Mouse (Mus musculus): ENCODE measurements around the gene B3gnt4.
"Not testable (repeated sequence)": the region's sequence is repeated elsewhere in the genome, so short reads cannot be mapped to it uniquely, and the experiment has no call there.

B3gnt4 gene

DNA sequence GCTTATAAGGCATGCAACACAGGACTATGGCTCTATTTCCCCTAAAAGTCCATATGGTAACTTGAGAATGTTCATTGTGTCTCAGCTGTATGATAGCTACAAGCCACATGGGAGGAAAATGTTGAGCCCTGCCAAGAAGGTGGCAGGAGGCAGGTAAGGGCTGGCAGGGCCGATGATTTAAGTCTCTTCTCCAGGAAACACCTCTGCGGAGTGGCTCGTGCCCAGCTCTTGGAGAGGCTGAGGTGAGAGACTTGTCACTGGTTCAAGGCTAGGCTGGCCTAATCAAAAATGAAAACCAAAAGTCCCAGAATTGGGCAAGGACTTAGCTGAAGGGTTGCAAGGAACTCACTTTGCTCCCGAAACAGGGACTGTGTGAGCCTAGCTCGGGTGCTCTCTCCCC lies at the start of gene B3gnt4:
TSS of gene B3gnt4 (plus strand) at position 301 of the 400 bp plus-strand sequence.
- DNase-seq (ENCODE audit: low spot score in 2 of 2): no peak

DNA sequence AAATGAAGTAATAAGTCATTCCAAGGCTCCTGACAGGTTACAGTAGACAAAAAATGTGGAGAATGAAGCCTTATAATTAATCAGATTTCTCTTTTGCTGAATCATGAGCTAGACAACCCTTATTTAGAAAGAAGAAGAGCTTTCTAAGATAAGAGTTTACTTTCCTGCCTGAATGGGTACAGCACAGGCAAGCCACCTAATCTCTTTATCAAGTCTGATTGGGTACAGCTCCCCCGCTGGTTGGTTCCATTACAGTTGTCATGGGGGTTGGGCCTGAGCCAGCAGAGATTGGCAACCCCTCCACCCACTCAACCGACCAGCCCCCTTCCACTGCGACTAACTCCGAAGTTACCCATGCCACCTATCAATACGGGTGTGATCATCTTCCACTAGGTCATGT lies 48.8 kb upstream of the B3gnt4 start:
- no peak for DNase-seq (ENCODE audit: low spot score in 2 of 2)

DNA sequence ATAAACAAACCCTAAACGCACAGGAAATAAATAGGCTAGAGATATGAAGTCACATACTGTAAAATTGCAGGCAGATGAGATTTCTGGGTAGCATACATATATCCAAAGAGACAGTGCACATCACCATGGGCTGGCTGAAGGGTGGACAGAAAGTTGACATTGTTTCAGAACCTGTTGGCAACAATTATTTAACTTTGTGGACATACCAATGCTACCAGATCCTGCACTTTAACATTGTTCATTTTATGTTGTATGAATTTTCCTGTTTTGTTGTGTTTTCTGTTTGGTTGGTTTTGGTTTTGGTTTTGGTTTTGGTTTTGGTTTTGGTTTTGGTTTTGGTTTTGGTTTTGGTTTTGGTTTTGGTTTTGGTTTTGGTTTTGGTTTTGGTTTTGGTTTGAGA lies 45.6 kb upstream of the B3gnt4 start:
- no peak for DNase-seq (ENCODE audit: low spot score in 2 of 2)

DNA sequence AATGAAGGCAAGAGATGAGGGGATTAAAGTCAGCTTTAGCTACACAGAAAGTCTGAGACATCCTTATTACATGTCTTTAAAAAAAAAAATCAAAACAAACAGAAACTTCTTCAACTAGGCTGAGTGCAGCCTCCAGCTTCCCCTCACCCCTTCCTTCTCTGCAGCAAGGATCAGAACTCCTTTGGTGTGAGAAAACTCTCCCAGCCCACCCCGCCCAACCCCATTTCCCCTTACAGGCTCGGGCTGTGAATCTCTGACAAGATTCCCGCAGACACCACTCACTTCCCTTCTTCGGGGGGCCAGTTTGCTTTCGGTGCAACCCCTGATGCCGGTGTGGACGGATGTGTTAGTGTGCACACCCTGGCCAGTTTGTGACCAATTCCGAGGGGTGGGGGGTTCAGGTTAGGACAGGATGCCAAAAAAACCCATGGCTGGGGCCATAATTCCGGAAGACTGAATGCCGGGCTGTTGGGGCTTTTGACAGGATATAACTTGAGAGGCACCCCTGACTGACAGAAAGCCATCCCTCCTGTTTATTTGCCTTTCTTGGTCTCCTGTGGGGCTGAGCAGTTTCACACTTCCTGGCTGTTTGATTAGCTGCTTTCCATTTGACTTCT lies 39.4 kb upstream of the B3gnt4 start:
- no peak for DNase-seq (ENCODE audit: low spot score in 2 of 2)

DNA sequence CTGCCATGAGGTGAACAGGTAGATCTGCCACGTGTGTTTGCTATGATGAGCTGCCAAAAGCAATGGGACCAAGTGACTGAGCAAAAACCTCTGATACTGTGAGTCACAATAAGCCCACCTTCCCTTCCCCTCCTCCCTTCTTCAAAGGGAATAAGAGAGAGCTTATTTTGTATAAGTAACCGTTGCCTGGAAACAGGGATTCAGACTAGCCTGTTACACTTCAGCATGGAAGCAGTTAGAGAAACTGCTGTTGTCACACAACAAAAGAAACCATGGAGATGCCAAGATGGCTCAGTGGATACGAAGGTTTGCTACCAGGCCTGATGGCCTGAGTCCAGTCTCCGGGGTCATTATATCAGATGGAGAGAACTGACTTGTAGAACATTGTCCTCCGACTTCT lies 36.4 kb upstream of the B3gnt4 start:
- DNase-seq (ENCODE audit: low spot score in 2 of 2): no peak

DNA sequence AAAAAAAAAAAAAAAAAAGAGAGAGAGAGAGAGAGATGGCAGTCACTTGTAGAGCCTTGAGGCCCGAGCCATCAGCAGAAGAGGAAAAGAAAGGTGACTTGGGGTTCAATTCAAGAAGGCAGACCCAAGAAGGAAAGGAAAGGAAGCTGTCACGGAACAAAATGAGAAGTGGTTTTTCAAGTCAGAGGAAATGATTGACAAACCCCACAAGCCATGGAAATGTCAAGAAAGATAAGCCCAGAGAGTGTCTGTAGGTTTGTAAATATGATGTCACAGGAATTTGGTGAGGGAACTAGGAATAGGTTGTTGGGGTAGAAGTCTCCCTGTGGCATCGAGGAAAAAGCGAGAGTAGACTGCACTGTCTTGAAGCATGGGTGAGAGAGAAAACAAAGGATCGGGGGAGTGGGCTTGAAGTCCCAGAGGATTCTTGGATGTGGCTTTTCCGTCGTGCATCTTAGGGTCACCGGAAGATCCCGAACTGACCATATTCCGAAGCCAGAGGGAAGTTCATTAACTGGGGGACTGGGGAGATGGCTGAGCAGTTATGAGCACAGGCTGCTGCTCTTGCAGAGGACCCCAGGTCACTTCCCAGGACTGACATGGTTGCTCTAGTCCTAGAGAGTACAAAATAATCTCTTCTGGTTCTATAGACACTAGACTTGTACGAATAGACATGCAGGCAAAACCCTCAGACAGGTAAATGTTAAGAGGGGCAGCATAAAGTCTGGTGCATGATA lies 22.4 kb upstream of the B3gnt4 start:
- no peak for DNase-seq (ENCODE audit: low spot score in 2 of 2)

DNA sequence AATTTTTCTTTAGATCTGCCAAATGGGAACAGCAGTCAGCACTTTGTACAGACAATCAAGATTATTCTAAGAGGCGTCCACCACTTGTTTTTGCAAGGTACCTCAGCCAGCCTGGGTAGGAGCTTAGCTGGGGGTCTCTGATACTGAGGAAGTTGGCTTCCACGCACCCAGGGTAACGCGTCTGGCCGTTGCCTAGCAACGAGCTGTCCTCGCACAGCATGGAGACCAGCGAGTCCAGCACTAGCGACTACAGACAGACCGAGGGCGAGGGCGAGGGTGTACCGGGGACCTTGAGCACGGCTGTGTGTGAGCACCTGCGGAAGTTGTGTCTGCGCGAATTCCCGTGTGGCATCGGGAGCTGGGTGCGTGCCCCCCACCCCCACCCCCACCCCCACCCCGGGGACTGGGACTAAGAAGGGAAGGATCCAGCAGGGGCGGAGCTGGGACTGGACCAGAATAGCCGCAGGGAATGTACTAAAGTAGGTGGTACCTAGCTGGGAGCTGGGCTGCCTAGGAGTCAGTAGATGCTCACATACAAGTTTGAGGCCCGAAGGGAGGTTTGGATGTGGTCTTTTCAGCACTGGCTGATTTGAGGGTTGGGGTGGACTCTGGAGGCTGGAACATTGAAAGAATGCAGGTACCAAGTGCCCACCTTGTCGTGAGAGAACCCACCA lies 21.0 kb upstream of the B3gnt4 start, which contains the start of the genes Lrrc43 and Il31:
TSS of gene Lrrc43 (plus strand) at position 194 of the 674 bp plus-strand sequence.
TSS of gene Il31 (minus strand) at position 378 of the 674 bp plus-strand sequence.
- DNase-seq (ENCODE audit: low spot score in 2 of 2): no peak

DNA sequence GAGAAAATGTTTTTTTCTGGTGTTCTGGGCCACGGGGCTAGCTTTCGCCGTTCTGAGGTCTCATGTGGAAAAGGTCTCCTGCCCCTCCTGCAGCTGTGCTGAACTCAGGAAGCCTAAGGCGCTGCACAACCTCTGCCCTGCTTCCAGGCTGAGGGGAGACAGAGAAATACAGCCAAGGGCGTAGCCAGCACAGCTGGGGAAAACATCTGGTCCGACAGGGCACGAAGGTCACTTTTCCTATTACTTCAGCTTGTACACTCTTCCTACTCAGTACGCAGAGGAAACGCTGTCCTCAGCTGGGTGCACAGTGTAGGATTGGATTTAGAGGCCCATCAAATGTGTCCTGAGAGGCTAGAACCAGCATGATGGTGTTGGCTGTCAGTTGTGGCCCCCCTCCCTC lies 20.3 kb upstream of the B3gnt4 start:
- DNase-seq (ENCODE audit: low spot score in 2 of 2): no peak

DNA sequence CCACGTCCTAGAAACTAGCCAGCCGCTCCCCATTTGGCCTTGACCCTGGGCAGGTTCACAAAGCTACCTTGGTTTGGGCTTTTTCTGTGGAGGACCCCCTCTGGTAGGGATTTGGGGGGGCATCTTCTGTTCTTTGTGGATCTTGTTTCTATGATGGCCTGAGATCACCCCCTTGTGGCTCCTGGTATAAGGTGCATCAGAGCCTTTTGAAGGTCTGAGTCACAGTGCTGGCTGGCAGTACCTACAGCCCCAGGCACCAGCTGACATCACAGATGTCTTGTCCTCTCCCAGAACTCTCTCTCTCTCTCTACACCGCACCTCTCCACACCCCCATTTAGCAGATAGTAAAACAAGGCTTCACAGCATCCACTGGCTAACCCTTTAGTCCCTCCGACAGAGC lies 10.5 kb upstream of the B3gnt4 start:
- DNase-seq (ENCODE audit: low spot score in 2 of 2): peak in 1 of 2 experiments; percentile 47

DNA sequence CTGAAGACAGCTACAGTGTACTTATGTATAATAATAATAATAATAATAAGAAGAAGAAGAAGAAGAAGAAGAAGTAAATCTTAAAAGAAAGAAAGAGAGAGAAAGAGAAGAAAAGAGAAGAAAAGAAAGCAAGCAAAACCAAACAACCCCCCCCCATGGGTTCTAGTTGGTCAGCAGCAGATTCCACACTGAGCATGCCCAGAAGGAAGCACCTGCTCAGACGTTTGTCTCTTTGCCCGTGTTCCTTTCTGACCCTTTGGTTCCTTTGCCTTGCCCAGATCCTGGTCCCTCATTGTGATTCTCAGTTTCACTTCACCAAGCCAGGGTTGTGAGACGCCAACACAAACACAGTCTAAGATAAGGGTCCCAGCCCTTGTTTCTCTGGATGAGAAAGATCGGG lies 8.3 kb upstream of the B3gnt4 start:
- no peak for DNase-seq (ENCODE audit: low spot score in 2 of 2)

DNA sequence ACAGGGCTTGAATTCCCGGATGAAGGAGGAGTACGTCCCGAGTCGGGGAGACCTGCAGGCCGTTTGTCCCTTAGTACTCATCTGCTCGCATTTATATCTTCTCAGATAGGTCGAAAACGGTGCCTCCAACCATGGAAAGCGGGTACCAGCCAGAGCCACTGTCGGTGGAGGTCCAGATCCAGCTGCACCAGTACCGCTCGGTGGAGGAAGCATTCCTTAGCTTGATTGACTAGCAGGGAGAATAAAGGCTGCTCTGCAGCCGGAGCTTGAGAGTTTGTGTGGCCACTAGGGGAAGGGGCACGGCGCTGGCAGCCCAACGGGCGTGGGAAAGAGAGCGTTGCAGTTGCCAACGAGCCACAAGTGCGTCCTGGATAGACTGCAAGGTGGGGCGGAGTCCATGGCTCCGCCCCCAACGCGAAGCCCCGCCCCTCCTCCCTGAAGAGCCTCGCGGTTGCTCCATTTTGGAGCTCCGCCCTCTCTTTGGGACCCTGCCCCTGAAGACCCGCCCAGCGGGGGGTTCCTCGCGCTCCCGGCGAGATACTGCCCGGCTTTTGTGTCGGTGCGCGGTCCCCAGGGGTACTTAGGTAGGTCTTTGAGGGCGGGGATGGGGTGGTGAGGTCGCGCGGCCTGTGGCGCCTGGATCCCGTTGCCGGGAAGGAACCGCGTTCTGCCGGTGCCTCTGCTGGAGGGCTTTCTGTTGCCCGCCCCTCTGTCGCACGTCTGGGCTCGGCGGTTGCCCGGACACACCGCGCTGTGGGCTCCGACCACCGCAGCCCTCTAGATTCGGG lies 2.1 kb upstream of the B3gnt4 start:
- DNase-seq (ENCODE audit: low spot score in 2 of 2): peak; percentile 80 to 89

DNA sequence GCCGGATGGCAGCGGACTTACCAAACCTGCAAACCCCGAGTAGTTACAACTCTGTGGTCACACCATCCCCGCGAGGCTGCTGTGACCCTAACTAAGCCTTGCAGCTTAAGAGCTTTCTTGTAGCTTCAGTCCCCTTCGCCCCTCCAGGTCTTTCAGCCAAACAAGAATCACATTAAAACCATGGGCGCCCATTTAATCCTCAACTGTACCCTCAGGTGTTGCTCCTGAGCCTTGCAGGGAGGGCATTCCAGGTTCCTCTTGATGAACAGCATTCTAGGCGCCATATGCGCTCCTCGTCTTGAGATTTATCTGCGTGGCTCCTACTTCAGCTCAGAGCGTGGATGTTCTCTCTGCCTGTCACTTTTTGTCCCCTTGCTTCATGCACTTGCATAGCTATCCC lies 1.3 kb upstream of the B3gnt4 start:
- no peak for DNase-seq (ENCODE audit: low spot score in 2 of 2)

DNA sequence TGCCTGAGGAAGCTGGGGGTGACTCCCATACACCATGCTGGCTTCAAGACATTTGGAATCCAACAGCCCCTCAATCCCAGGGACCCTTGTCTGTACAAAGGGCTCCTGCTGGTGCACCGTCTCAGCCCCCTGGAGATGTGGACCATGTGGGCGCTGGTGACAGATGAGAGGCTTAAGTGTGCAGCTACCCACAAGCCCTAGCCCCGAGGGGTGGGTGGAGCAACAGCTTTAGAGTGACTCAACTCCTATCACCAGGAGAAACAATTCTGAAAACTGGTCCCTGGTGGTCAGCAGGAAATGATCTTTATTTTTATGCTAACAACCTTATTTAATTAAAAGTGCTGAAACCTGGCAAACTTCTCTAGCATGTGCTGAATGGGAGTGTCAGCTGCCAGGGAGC lies 1.2 kb downstream of the B3gnt4 start:
- DNase-seq (ENCODE audit: low spot score in 2 of 2): not testable (repeated sequence)

DNA sequence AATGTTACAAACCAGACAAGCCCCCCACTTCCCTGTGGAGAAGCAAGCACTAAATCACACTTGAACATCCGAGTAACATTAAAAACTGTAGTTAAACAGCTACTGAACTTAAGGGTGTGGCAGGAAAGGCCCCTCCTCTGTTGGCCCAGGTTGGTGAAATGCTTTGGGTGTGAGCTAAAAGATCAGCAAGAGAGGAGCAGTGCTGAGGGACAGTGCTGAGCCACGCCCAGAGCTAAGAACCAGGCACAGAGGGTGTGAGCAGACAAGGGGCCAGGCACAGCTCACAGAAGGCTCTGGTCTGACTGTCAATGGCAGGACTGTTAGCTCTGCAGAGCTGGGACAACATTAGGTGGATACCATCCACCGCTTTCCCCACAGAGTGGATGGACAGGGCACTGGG lies 1.8 kb downstream of the B3gnt4 start:
- DNase-seq (ENCODE audit: low spot score in 2 of 2): no peak

DNA sequence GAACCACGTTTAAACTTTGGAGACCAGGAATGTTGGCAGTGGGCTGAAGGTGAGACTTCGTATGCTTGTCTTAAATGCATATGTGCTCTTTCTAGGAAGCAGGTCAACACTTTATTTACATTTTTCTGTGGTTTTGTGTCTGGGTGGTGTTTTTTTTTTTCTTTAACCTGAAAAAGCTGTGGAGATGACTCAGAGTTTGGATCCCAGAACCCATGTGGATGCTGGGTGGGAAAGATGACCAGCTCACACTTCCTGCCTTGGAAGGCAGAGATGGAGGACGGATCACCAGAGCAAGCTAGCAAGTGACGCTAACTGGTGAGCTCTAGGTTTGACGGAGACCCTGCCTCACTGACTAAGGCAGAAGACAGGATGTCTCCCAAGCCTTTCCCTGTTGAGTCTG lies 4.6 kb downstream of the B3gnt4 start:
- DNase-seq (ENCODE audit: low spot score in 2 of 2): no peak

DNA sequence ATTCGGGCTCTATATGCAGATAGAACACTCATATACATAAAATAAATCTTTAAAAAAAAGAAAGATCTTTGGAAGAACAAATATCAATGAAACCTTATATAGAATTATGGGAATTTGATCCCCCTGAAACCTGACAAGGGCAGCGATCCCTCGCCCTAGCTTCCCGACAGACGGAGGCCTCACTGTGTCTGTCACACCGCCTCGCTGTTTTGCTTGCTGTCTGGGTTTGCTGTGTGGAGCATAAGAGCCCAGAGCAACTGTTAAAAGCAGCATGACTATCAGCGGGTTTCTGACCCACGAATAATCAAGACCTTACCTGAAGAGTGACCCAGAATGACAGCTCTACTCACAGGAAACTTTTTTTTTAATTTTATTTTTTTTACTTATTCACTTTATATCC lies 10.4 kb downstream of the B3gnt4 start:
- no peak for DNase-seq (ENCODE audit: low spot score in 2 of 2)

DNA sequence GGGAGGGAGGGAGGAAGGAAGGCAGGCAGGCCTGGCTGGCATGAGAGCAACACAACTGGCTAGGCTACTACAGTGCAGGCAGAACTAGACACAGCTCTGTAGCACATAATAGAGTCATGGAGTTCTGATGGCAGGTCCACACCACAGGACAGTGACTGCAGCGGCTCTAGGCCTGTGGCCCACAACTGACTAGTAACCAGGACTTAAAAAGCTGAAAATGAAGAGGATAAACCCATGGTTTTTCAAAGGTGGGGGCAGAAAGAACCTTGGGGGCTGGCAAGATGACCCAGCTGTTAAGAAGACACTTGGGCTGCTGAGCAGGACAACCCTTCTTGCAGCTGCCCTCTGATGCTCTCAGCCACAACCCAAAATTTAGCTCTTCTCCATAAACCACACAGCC lies 11.4 kb downstream of the B3gnt4 start:
- DNase-seq (ENCODE audit: low spot score in 2 of 2): no peak

DNA sequence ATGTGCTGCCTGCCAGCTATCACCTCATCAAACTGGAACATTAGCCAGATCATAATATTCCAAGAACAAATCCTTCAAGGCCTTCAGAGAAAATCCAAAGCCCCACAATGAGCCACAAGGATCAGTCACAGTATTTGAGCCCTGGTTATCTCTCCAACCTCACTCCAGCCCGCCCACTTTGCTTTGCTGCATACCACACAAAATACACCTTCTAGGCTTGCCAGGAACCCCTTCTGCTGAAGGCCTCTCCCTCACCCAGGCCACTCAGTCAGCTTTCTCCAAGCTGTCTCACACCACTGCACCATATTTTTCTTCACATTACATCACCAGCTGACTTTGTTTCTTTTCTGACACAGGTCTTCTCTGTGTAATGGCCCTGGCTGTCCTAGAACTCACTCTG lies 11.9 kb downstream of the B3gnt4 start:
- DNase-seq (ENCODE audit: low spot score in 2 of 2): no peak

DNA sequence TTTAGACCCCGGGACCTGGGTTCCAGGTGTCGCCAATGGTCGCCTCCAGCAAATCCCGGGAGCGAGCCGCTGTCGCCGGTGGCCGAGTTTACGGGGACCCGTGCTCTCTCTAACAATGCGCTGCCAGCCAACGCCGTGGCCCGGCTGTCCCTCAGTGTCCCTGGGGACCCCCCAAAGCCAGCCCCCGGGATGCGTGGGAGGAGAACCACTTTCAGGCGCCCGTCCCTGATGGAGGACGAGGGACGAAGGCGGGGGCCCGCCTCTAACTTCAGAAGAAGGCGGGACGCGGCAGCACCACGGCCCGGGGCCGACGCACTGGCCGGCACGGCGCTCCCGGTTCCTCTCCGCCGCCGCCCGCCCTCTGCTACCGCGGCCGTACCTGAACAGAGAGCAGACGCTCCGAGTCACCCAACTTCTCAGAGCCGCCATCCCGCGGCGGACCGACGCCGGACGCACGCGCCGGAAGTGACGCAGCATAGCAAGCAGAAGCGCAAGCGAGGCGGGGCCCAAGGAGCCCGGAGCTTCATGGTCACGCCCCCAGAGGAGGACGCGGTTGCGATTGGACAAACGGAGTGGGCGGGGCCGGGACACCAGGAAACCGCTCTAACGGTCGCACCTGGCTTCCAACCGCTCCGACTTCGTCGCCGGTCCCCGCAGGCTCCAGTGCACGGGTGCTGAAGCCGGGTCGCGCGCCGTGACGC lies 13.6 kb downstream of the B3gnt4 start, which contains the start of gene Diablo:
TSS of gene Diablo (minus strand) at position 485 of the 701 bp plus-strand sequence.
- peak; percentile 99 for DNase-seq (ENCODE audit: low spot score in 2 of 2)

DNA sequence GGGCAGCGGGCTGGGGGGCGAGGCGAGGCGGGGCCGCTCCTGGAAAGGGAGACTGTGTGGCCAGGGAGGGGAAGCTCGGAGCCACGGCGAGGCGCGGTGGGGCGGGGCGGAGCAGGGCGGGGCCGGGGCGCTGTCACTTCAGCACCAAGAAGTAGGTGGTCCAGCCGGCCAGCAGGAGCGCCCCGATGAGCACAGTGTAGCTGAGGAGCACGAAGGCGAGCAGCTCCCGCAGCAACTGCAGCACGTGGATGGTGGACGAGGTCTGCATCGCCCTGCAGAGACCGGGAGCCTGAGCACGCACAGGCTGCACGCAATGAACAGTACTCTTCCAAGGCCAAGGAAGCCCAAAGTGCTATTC lies 14.1 kb downstream of the B3gnt4 start:
- DNase-seq (ENCODE audit: low spot score in 2 of 2): no peak

DNA sequence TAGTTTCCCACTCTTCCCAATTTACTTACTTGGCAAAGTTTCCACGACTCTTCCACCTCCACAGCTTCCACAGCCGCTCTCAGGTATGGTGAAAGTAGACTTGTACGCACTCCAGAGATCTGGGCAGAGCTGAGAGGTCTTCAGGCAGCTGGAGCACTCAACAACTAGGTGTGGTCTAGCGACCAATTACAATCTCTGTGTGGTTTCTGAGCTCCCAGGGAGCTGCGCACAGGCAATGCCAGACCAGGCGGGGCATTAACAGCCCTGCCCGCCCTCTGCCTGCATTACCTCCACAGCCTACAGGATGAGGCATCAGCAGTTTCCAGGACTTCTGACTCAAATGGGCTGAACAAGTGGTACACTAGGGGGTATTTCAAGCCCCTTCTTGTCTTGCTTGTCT lies 15.0 kb downstream of the B3gnt4 start, which contains the start of gene Gm49027:
TSS of gene Gm49027 (minus strand) at position 208 of the 400 bp plus-strand sequence.
- no peak for DNase-seq (ENCODE audit: low spot score in 2 of 2)

Measured in thymus, postnatal 10 days (tissue).